Mouse (Mus musculus) kidney, postnatal 0 days (tissue): Measurements from ENCODE around the gene Hist1h1c. TPM values are rescaled to one million over a fixed set of nuclear protein-coding genes. Genes with fewer than 3 reads are reported as not detected.

Experiments used
- ATAC-seq: fragments of 200-750 bp; cut with Nextera tagmentation; replicated peaks from 2 replicates; pipeline ENCODE4 v1.8.0; 2017; ENCODE audit warnings: low read depth, moderate number of reproducible peaks, moderate TSS enrichment, moderate library complexity; ENCODE audit not compliant: low FRiP score
- DNase-seq: peaks from one replicate; pipeline ENCODE4 v3.0.0-alpha.2; 2016; ENCODE audit warnings: low spot score
- H3K27ac ChIP-seq: fragments of 300-500 bp; sonication (generic); 2 replicates; pipeline ENCODE4 v1.5.1; 2014; ENCODE audit warnings: mild to moderate bottlenecking
- H3K27me3 ChIP-seq: fragments of 300-500 bp; sonication (generic); 2 replicates; pipeline ENCODE4 v1.6.1; 2014; ENCODE audit warnings: low read length, mixed read lengths; ENCODE audit not compliant: insufficient read depth
- H3K36me3 ChIP-seq: fragments of 300-500 bp; sonication (generic); 2 replicates; pipeline ENCODE4 v1.6.1; 2014; ENCODE audit warnings: low read length, mixed read lengths; ENCODE audit not compliant: insufficient read depth
- H3K4me1 ChIP-seq: fragments of 300-500 bp; sonication (generic); replicated peaks from 2 replicates; pipeline ENCODE4 v1.6.1; 2014; ENCODE audit warnings: antibody characterized with exemption, low read length, mixed read lengths; ENCODE audit not compliant: insufficient read depth
- H3K4me2 ChIP-seq: fragments of 300-500 bp; sonication (generic); 2 replicates; pipeline ENCODE4 v1.6.1; 2014; ENCODE audit warnings: mild to moderate bottlenecking, low read length, moderate library complexity, mixed read lengths
- H3K4me3 ChIP-seq: fragments of 300-500 bp; sonication (generic); replicated peaks from 2 replicates; pipeline ENCODE4 v1.5.1; 2014; ENCODE audit warnings: low read depth, low read length
- H3K9ac ChIP-seq: fragments of 300-500 bp; sonication (generic); 2 replicates; pipeline ENCODE4 v1.6.1; 2014; ENCODE audit warnings: low read depth, low read length
- H3K9me3 ChIP-seq: fragments of 300-500 bp; sonication (generic); replicated peaks from 2 replicates; pipeline ENCODE4 v1.6.1; 2016; ENCODE audit warnings: low read length, inconsistent platforms, mixed read lengths
- CTCF ChIP-seq: IDR thresholded peaks from 2 replicates; pipeline ENCODE4 v1.5.1; 2016; ENCODE audit warnings: antibody characterized with exemption, low read depth, mild to moderate bottlenecking, moderate library complexity
- WGBS: fragments of 180-500 bp; shearing (Covaris S2); extraction: QIAGEN DNeasy Blood & Tissue Kit; methylation state at CpG from one replicate; pipeline ENCODE4 v1.1.7; 2014; 5-methylcytosine and 5-hydroxymethylcytosine counted together
- polyA plus RNA-seq: library from polyadenylated mRNA; unstranded; fragments of >200 nt; fragmentation: Nextera tagmentation; extraction: Ambion mirVana; gene quantifications from 2 replicates; pipeline ENCODE4 v1.2.1, GENCODE M21; 2015

The Hist1h1c gene
- polyA plus RNA-seq, 1 experiment from 2014 or later = 41.0 TPM

GRCm38 (mm10) chr13:23705751-23706356 lies 32.8 kb upstream of the Hist1h1c start:
- DNase-seq (no peak), ATAC-seq (no peak)
- no peak for TF ChIP-seq CTCF
- 88% methylated on average over 7 of the region's 7 CpGs for WGBS
- no peak overlapping the region for H3K27ac ChIP-seq
- no peaks in the 10 kb centered on the region for H3K36me3 ChIP-seq
- H3K9me3 ChIP-seq = no peaks in the 10 kb centered on the region
- H3K4me3 ChIP-seq = no peak overlapping the region
- H3K27me3 ChIP-seq = no peaks in the 10 kb centered on the region
- H3K9ac ChIP-seq = no peak overlapping the region
- no peak overlapping the region for H3K4me2 ChIP-seq
- no peaks in the 10 kb centered on the region for H3K4me1 ChIP-seq

DNA sequence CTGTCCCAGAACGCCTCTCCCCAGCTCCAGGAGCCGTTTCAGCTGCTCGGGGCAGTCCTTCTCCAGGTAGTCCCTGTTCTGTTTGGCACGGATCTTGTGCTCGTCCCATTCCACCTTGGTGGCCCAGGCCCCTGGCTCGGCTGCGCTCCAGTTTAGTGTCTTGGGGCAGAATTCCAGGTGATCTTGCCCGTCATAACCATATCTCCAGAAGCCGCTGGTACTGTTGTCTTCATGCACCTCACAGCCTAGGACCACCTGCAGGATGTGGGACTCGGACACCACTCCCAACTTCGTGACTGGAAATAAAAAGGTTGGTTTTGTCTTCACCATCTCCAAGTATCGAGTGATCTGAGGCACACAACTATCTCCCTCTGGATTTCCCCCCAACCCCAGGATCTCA lies 31.8 kb upstream of the Hist1h1c start:
- DNase-seq (no peak), ATAC-seq (no peak)
- H3K27ac ChIP-seq = no peak overlapping the region
- H3K4me1 ChIP-seq = no peaks in the 10 kb centered on the region
- H3K4me2 ChIP-seq = no peak overlapping the region
- 93% methylated on average over 12 of the region's 12 CpGs for WGBS
- H3K36me3 ChIP-seq = no peaks in the 10 kb centered on the region
- no peak for TF ChIP-seq CTCF
- H3K4me3 ChIP-seq = no peak overlapping the region
- H3K9me3 ChIP-seq = no peaks in the 10 kb centered on the region
- H3K9ac ChIP-seq = no peak overlapping the region
- no peaks in the 10 kb centered on the region for H3K27me3 ChIP-seq

DNA sequence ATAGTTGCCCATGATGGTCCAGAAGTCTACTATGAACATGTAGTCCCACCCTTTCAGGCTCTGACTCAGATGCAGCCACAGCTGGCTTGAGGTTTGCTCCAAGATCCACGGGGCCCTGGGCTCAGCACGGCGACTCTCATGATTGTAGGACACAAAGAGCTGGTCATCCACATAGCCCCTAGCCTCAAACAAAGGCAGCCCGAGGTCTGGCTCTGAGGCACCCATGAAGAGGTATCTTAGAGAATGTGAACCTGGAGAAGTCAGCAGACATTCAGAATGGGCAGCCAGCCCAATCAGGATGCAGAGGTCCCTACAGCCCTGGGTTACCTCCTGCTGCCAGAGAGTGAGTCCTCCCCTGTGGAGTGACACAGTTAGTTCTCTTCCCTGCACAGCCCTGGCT lies 30.6 kb upstream of the Hist1h1c start:
- ATAC-seq (no peak), DNase-seq (no peak)
- Histone ChIP-seq H3K4me2 (no peak overlapping the region), H3K36me3 (no peaks in the 10 kb centered on the region), H3K27ac (no peak overlapping the region), H3K9ac (no peak overlapping the region), H3K4me3 (no peak overlapping the region), H3K9me3 (no peaks in the 10 kb centered on the region), H3K4me1 (no peaks in the 10 kb centered on the region), H3K27me3 (no peaks in the 10 kb centered on the region)
- no peak for TF ChIP-seq CTCF
- 90% methylated on average over 4 of the region's 4 CpGs for WGBS

- TF ChIP-seq CTCF = no peak
Observed at GRCm38 (mm10) chr13:23708654-23709053, 30.0 kb upstream of the Hist1h1c start.

DNA sequence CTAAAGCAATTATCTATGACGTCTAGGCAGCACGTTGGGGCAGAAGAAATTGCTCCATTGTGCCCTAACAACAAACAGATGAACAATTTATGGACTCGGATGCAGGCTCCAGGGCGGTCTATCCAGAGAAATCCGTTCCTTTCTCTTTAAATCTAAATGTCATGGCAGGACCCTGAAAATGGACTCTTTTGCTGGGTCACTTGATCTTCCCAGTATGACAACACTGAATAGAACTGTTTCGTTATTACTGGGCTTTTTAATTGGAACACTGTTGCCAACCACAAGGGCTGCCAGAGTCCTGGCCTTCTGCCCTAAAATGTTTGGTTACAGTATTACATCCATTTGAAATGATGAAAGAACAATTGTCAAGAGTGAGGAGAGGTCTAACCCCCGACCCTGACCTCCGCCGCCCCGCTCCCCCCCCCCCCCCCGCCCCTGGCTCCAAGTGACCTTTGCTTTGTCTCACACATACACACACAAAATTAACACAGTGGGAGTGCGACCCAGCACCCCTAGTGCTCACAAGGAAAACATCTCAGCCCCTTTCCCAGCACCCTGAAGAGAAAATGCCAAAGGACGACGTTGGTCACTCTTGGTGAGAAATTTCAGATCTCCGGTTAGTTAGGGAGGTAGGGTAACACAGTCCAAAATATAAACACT lies 28.8 kb upstream of the Hist1h1c start:
- WGBS = 25% methylated on average over 13 of the region's 15 CpGs
- ATAC-seq (no peak), DNase-seq (no peak)
- Histone ChIP-seq H3K9ac (peak overlapping the region; percentile 76), H3K4me1 (no peaks in the 10 kb centered on the region), H3K27ac (peak overlapping the region; percentile 69), H3K36me3 (no peaks in the 10 kb centered on the region), H3K4me3 (peak overlapping the region; percentile 39), H3K4me2 (peak overlapping the region; percentile 79), H3K9me3 (no peaks in the 10 kb centered on the region), H3K27me3 (no peaks in the 10 kb centered on the region)
- TF ChIP-seq CTCF = no peak

More at GRCm38 (mm10) chr13:23708654-23709053, 30.0 kb upstream of the Hist1h1c start:
- Histone ChIP-seq H3K4me2 (no peak overlapping the region), H3K4me3 (no peak overlapping the region), H3K36me3 (no peaks in the 10 kb centered on the region), H3K27me3 (no peaks in the 10 kb centered on the region), H3K4me1 (no peaks in the 10 kb centered on the region), H3K27ac (no peak overlapping the region), H3K9me3 (no peaks in the 10 kb centered on the region), H3K9ac (no peak overlapping the region)
- DNase-seq = no peak
- no peak for ATAC-seq
- WGBS = 76% methylated on average over 4 of the region's 4 CpGs

DNA sequence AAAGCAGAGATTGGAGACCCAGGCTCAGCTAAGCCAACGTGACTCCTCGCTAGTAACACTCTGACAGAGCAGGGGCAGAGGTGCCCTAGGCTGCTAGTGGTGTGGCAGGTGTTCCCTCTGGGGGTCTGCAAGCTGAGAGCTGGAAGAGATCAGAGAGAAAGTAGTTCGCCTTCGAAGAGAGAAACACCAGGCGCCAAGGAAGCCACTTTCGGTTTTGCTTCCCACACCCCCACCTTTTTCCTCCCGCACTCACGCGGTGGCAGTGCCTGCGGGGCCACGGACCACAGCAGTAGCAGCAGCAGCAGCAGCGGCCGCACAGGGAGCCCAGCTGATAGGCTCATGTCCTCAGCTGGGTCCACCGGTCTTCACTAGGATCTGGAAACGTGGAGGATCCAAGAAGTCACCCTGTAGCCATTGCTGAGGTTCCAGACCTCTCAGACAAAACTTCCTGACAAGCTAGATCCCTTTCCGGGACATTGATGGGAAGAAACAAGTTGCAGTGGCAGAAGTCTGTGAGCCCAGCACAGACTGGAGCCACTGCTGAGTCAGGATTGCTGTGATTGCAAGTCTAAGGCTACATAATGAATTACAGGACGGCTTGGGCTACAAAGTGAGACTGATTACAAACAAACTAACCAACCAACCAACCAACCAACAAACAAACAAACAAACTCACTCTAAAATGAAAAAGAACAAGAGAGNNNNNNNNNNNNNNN lies 28.1 kb upstream of the Hist1h1c start, which contains the start of gene Hfe:
Gene Hfe, minus strand, starts transcription at position 481 of the 716 bp plus-strand sequence.
- Histone ChIP-seq H3K4me1 (no peaks in the 10 kb centered on the region), H3K4me2 (peak within 1 kb of the TSS; percentile 79), H3K27ac (peak within 1 kb of the TSS; percentile 69), H3K4me3 (peak within 1 kb of the TSS; percentile 39), H3K36me3 (no peaks in the 10 kb centered on the region), H3K9ac (peak within 1 kb of the TSS; percentile 76), H3K9me3 (no peaks in the 10 kb centered on the region), H3K27me3 (no peaks in the 10 kb centered on the region)
- 2% methylated on average over 17 of the region's 17 CpGs for WGBS
- no peak for TF ChIP-seq CTCF
- DNase-seq (peak; percentile 68), ATAC-seq (peak; percentile 49)
